Mouse (Mus musculus): ENCODE measurements at regions not wholly inside any gene's neighbourhood (a gene's known extent, or its start where the extent isn't known, plus 50 kb on each side); places are given as distances from the start of the nearest gene placed in this dataset.
"Not testable (repeated sequence)": the region's sequence is repeated elsewhere in the genome, so short reads cannot be mapped to it uniquely, and the experiment has no call there.

DNA sequence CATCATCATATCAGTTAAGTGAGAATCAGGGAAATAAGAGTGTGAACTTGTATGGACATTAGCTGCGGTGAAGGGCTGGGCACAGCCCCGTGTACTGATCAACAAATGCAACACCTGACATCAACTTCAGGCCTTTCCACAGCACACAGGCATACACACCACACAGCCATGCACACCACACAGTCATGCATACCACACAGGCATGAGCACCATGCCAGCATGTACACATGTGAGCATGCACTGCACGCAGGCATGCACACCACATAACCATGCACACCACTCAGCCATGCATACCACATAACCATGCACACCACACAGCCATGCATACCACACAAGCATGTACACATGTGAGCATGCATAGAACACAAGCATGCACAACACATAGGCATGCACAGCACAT lies 325.0 kb downstream of the Ajap1 start:
- no peak for DNase-seq

- not testable (repeated sequence) for DNase-seq
Measured at GRCm38 (mm10) chr4:153152923-153153322, 329.7 kb downstream of the Ajap1 start.

GRCm38 (mm10) chr4:153133147-153133546 lies 349.5 kb downstream of the Ajap1 start:
- no peak for DNase-seq

DNA sequence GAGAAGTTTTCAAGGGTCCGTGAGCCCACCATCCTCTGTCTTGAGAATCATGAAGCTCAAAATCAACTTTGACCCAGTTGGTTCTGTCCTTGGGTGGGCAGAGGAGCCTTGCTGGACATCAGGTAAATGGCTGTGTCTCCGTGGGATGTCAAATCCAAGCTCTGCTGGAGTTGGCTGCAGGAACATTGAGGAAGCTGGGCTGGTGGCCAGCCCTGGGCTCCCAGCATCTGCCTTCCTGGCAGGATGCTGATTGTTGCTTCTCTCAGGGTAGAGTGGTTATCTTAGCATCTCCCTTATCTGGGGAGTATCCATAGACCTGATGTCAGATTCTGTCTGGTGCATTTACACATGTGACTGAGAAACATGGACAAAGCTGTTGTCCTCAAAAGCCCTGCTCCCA lies 353.3 kb downstream of the Ajap1 start:
- no peak for DNase-seq

DNA sequence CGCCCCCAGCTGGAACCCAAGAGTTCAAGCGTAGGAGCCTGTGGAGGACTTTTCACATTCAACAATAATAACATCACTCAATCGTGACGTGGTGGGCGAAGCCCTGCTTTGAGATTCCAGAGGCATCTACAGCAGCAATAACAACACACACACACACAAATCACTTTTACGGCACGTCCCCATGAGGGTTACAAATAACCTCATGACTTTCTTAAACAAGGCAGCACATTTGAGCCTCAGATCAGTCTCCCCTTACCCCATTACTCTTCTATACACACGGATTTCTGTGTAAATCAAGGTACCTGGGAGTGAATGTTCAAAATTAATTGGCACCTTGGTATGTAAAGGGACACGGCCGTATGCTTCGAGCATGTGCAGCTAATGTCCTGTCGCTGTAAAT lies 354.4 kb downstream of the Ajap1 start:
- DNase-seq, result no peak

DNA sequence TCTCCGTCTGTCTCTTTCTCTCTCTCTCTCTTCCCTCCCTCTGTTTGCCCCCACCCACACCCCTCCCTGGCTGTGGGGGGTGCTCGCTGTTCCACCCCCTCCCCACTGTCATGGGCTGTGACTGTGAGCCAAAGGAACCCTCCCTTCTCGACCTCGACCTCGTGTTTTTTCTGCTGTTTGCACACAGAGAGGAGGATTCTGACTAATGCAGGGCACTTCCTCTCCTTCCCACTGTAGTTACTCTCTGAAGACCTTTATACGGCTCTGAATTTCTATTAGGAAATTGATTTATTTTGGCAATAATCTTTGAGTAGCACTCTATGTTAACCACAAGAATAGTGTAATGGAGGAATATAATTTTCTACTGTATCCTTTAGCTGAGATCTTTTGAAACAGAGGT lies 362.1 kb downstream of the Ajap1 start:
- no peak for DNase-seq

- no peak for DNase-seq
Measured at GRCm38 (mm10) chr4:153119647-153120102, 362.9 kb downstream of the Ajap1 start.

GRCm38 (mm10) chr4:153118824-153119646 lies 363.6 kb downstream of the Ajap1 start:
- DNase-seq, result no peak

- no peak for DNase-seq
Measured at GRCm38 (mm10) chr4:153114998-153115397, 367.6 kb downstream of the Ajap1 start.

DNA sequence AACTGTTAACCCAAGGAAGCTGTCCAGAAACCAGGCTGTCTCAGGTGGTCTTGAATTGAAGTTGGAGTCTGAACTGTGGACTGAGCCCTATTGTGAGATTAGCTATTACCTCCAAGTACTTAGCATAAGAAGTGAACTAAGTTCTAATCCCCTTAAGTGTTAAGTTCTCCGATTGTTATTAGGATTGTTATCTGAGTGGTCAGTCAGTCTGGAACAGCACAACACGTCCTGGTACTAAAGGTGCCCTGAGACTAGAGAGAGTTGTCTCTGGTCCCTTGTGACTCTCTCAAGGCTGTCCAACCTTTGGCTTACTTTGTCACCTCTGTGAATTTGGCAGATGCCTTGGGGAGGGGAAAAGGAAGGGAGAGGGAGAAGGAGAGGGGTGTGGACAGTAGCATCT lies 369.0 kb downstream of the Ajap1 start:
- DNase-seq, result no peak

GRCm38 (mm10) chr4:153110291-153110746 lies 372.3 kb downstream of the Ajap1 start:
- no peak for DNase-seq

- DNase-seq, result no peak
Measured at GRCm38 (mm10) chr4:153098591-153098990, 384.0 kb downstream of the Ajap1 start.

GRCm38 (mm10) chr4:153097601-153098000 lies 385.0 kb downstream of the Ajap1 start:
- DNase-seq, result no peak

DNA sequence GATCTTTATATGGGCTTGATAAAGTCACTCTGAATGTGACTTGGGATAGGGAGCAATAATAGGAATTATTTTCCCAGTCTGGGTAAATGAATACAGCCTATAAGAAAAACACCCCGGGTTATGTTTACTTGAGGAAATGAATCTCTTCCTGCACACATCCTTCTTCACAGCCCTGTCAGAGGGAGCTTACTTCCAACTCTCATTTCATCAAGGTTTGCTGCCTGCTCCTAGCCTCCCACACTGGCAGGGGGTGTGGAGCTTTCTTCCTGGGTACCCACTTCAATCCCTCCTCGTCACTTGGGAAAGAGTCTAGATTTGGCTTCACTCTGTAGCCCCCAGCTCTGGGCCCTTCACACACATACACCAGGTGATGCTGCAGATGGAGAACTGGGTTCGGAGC lies 389.5 kb downstream of the Ajap1 start:
- DNase-seq, result no peak

DNA sequence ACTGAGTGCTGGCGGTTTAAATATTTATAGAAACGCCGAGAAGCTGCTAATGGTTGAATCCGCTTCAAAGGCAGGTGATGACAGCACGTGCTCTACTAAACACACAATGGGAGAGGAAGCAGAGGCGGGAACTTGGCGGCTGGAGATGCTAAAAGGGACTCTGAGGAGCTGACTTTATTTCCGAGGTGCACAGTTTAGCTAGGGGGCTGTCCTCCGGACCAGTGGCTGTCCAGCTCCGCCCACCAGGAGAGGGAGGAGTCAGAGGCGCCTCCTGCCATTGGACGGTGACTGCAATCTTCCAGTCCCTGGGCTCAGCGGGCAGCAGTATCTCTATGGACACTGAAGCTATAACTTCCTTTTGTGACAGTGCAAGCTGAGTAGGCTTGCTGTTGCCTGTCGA lies 400.4 kb downstream of the Ajap1 start:
- no peak for DNase-seq

DNA sequence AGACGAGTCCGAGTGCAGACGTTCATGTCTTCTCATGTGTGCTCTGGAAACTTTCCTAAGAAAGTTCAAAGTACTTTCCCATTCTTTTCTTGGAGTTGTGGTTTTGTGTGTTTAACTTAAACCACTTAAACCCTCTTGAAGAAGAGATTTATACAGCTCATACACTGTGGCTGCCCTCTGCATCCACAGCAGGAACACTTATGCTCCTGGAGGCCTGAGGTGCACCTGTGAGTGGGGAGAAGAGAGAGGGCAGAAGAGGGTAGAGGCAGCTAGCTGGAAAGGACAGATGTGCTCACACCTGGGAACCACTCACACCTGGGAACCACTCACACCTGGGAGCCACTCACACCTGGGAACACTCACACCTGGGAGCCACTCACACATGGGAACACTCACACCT lies 408.0 kb downstream of the Ajap1 start:
- DNase-seq, result no peak

- no peak for DNase-seq
Measured at GRCm38 (mm10) chr4:153070190-153070745, 412.3 kb downstream of the Ajap1 start.

DNA sequence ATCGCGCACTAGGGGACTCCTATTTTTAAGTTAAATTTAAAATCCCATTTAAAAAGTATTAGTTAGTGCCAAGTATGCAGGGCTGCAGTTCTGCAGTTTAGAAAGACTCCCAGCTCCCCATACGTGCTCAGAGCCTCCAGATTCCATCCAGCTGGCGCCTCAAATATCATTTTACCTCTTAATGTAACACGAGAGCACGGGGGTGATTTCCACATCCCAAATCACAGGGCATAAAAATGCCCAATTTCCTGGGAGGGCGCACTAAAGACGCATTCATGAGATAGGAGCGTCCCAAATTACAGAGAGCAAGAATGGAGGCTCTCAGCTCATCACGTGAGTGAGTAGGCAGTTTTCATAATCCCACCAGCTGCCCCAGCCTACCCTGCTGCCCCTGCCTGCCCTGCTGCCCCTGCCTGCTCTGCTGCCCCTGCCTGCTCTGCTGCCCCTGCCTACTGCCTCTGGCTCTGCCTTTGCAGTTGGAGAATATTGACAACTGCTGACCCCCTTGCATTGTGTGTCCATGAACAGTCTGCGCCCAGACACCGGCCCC lies 414.1 kb downstream of the Ajap1 start:
- DNase-seq, result no peak

DNA sequence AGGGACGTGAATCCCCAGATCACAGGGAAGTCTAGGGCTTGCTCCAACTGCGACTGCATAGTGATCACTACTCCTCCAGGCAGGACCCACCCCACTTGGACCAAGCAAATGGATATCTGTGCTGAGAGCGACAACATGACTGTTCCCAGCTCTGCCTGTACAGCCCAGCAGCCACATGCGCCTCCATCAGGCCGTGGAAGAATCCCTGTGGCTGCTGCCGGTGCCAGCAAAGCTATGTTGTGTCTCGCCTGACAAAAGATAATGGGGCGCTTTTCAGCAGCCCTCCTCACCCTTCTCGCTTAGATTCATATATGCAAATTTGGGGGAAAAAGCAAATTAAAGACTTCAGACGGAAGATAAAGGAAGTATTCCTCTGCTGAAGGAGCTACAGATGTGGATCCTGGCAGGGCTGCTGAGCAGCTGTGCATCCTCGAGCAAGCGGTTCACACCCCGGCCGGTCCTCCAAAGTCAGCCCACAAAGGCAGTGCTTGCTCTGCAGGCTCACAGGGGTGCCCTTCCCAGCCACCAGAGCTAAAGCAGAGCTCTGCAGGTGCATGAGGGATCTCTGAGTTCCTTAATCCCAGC lies 418.5 kb downstream of the Ajap1 start:
- no peak for DNase-seq

DNA sequence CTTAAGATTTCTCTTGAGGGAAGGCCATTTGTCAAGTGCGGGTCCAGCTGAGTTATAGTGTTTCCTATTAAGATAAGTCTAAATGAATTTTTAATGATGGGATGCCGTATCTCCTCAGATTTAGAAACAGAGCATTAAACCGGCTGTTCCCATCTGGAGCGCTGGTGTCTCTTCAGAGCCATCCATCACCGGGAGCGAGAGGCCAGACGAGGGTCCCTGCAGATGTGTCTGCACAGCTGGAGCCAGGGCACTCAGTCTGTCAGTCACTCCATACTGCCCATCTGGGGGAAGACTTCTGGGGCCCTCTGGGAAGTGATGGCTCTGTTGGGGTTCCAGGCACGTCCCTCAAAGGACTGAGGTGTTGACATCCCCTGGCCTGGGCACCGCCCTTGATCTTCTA lies 419.2 kb downstream of the Ajap1 start:
- DNase-seq, result no peak

- no peak for DNase-seq
Measured at GRCm38 (mm10) chr4:153058152-153058551, 424.5 kb downstream of the Ajap1 start.

GRCm38 (mm10) chr4:153023711-153024110 lies 458.9 kb downstream of the Ajap1 start:
- no peak for DNase-seq

GRCm38 (mm10) chr4:153019211-153019610 lies 463.4 kb downstream of the Ajap1 start:
- no peak for DNase-seq
